Mouse (Mus musculus): Measurements from ENCODE around the gene Aldh3b2. TPM values are rescaled to one million over a fixed set of nuclear protein-coding genes. Genes with fewer than 3 reads are reported as not detected.

Aldh3b2 gene
- polyA plus RNA-seq, 2 experiments, result 14.5 to 28.1 TPM

GRCm38 (mm10) chr19:3986334-3986733, 14.2 kb downstream of the Aldh3b2 start, which contains the start of gene Acy3:
TSS of gene Acy3 (plus strand) at chr19:3986570.
- peak within 1 kb of the TSS; percentile 11; the same call in 1 of the 2 replicates for H3K4me2 ChIP-seq (replicated peaks; ENCODE audit: low read depth, low read length, severe bottlenecking)
- H3K9me3 ChIP-seq (ENCODE audit: control insufficient read depth, low read length), result peaks cover 4% of the 10 kb centered on the region; the same call in 1 of the 2 replicates
- H3K27ac ChIP-seq (replicated peaks; ENCODE audit: low read depth, low read length), result no peak within 1 kb of the TSS; the same call in 1 of the 2 replicates
- TF ChIP-seq POLR2A (IDR thresholded peaks at IDR 0.05; ENCODE audit: borderline replicate concordance, extremely low read depth, insufficient read depth, insufficient read length), result peak; percentile 49; the same call in 1 of the 2 replicates
- no peaks in the 10 kb centered on the region for H3K27me3 ChIP-seq (ENCODE audit: control insufficient read depth, insufficient read depth, low read length)
- ATAC-seq (ENCODE audit: low FRiP score, low read depth) (peak; percentile 76; the same call in 1 of the 2 replicates), DNase-seq (ENCODE audit: low spot score) (peak; percentile 74)
- peak within 1 kb of the TSS; percentile 31; the same call in 1 of the 2 replicates for H3K9ac ChIP-seq (ENCODE audit: low read depth, low read length, severe bottlenecking)
- H3K4me3 ChIP-seq (replicated peaks; ENCODE audit: low read length), result no peak within 1 kb of the TSS
- H3K36me3 ChIP-seq (ENCODE audit: control insufficient read depth, insufficient read depth, low read length), result no peaks in the 10 kb centered on the region
- WGBS, result 5% methylated on average over 8 of the region's 8 CpGs
- H3K4me1 ChIP-seq (ENCODE audit: control insufficient read depth, insufficient read depth, low read length), result peaks cover 13% of the 10 kb centered on the region

- Histone ChIP-seq H3K4me1 (ENCODE audit: control insufficient read depth, insufficient read depth, low read length) (peaks cover 13% of the 10 kb centered on the region), H3K27me3 (ENCODE audit: control insufficient read depth, insufficient read depth, low read length) (no peaks in the 10 kb centered on the region), H3K9me3 (ENCODE audit: control insufficient read depth, low read length) (peaks cover 4% of the 10 kb centered on the region; the same call in 1 of the 2 replicates), H3K36me3 (ENCODE audit: control insufficient read depth, insufficient read depth, low read length) (no peaks in the 10 kb centered on the region), H3K27ac (replicated peaks; ENCODE audit: low read depth, low read length) (no peak overlapping the region), H3K4me2 (replicated peaks; ENCODE audit: low read depth, low read length, severe bottlenecking) (no peak overlapping the region), H3K9ac (ENCODE audit: low read depth, low read length, severe bottlenecking) (no peak overlapping the region), H3K4me3 (replicated peaks; ENCODE audit: low read length) (no peak overlapping the region)
- TF ChIP-seq POLR2A (IDR thresholded peaks at IDR 0.05; ENCODE audit: borderline replicate concordance, extremely low read depth, insufficient read depth, insufficient read length), result no peak
- ATAC-seq (ENCODE audit: low FRiP score, low read depth) (no peak), DNase-seq (ENCODE audit: low spot score) (no peak)
- WGBS, result 89% methylated on average over 14 of the region's 14 CpGs
Measured at GRCm38 (mm10) chr19:3988066-3988465, 15.9 kb downstream of the Aldh3b2 start.

DNA sequence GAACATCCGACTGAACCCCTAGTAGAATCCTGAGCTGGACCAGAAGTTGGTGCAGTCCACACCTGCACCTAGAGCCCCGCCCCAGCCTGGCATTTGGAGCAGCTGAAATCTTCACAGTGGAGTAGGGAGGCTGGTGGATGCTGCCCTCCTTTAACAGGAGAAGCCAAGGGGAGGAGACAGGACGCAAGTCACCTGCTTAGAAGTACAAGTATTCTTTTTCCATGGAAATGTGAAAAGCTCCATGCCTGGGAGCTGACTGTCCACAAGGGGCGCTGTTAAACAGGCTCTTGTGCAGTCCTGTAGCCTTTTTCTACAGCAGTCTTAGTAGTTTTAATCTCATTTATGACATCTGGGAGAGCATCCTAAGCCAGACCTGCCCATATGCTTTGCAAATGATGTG, 16.6 kb downstream of the Aldh3b2 start:
- DNase-seq (ENCODE audit: low spot score), result no peak
- H3K4me2 ChIP-seq (replicated peaks; ENCODE audit: low read depth, low read length, severe bottlenecking), result no peak overlapping the region
- no peak for ATAC-seq (ENCODE audit: low FRiP score, low read depth)
- H3K36me3 ChIP-seq (ENCODE audit: control insufficient read depth, insufficient read depth, low read length), result no peaks in the 10 kb centered on the region
- no peaks in the 10 kb centered on the region for H3K27me3 ChIP-seq (ENCODE audit: control insufficient read depth, insufficient read depth, low read length)
- H3K9me3 ChIP-seq (ENCODE audit: control insufficient read depth, low read length), result peaks cover 4% of the 10 kb centered on the region; the same call in 1 of the 2 replicates
- no peak overlapping the region for H3K9ac ChIP-seq (ENCODE audit: low read depth, low read length, severe bottlenecking)
- H3K4me1 ChIP-seq (ENCODE audit: control insufficient read depth, insufficient read depth, low read length), result peaks cover 13% of the 10 kb centered on the region
- WGBS, result 96% methylated on average over 4 of the region's 4 CpGs
- H3K27ac ChIP-seq (replicated peaks; ENCODE audit: low read depth, low read length), result no peak overlapping the region
- TF ChIP-seq POLR2A (IDR thresholded peaks at IDR 0.05; ENCODE audit: borderline replicate concordance, extremely low read depth, insufficient read depth, insufficient read length), result no peak
- H3K4me3 ChIP-seq (replicated peaks; ENCODE audit: low read length), result no peak overlapping the region

DNA sequence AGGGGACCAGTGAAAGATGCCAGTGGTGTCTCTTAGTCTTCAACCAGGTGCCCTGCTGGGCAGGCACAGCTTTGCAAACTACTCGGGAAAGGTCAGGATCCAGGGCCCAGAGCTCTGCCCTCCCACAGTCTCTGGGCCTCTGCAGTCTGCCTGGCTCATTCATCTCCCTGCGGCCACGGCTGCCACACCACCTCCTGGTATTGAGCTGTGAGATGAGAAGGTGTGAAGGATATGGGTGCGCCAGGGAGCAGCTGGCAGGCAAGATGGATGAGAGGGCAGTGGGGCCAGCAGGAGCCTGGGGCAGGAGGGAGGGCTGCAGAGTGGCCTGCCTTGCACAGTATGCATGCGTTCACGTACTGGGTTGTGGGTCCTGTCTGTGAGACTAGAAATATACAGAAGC, 18.7 kb downstream of the Aldh3b2 start:
- Histone ChIP-seq H3K9ac (ENCODE audit: low read depth, low read length, severe bottlenecking) (no peak overlapping the region), H3K4me1 (ENCODE audit: control insufficient read depth, insufficient read depth, low read length) (peaks cover 13% of the 10 kb centered on the region), H3K36me3 (ENCODE audit: control insufficient read depth, insufficient read depth, low read length) (no peaks in the 10 kb centered on the region), H3K27me3 (ENCODE audit: control insufficient read depth, insufficient read depth, low read length) (no peaks in the 10 kb centered on the region), H3K4me2 (replicated peaks; ENCODE audit: low read depth, low read length, severe bottlenecking) (no peak overlapping the region), H3K27ac (replicated peaks; ENCODE audit: low read depth, low read length) (no peak overlapping the region), H3K4me3 (replicated peaks; ENCODE audit: low read length) (no peak overlapping the region), H3K9me3 (ENCODE audit: control insufficient read depth, low read length) (peaks cover 4% of the 10 kb centered on the region; the same call in 1 of the 2 replicates)
- DNase-seq (ENCODE audit: low spot score) (no peak), ATAC-seq (ENCODE audit: low FRiP score, low read depth) (no peak)
- 20% methylated on average over 6 of the region's 6 CpGs for WGBS
- TF ChIP-seq POLR2A (IDR thresholded peaks at IDR 0.05; ENCODE audit: borderline replicate concordance, extremely low read depth, insufficient read depth, insufficient read length), result no peak

GRCm38 (mm10) chr19:3991562-3991961, 19.4 kb downstream of the Aldh3b2 start:
- H3K9ac ChIP-seq (ENCODE audit: low read depth, low read length, severe bottlenecking), result no peak overlapping the region
- H3K27me3 ChIP-seq (ENCODE audit: control insufficient read depth, insufficient read depth, low read length), result no peaks in the 10 kb centered on the region
- 94% methylated on average over 3 of the region's 3 CpGs for WGBS
- no peak for TF ChIP-seq POLR2A (IDR thresholded peaks at IDR 0.05; ENCODE audit: borderline replicate concordance, extremely low read depth, insufficient read depth, insufficient read length)
- no peak overlapping the region for H3K4me3 ChIP-seq (replicated peaks; ENCODE audit: low read length)
- ATAC-seq (ENCODE audit: low FRiP score, low read depth), result no peak
- H3K36me3 ChIP-seq (ENCODE audit: control insufficient read depth, insufficient read depth, low read length), result no peaks in the 10 kb centered on the region
- peaks cover 4% of the 10 kb centered on the region; the same call in 1 of the 2 replicates for H3K9me3 ChIP-seq (ENCODE audit: control insufficient read depth, low read length)
- H3K4me1 ChIP-seq (ENCODE audit: control insufficient read depth, insufficient read depth, low read length), result peaks cover 5% of the 10 kb centered on the region
- H3K27ac ChIP-seq (replicated peaks; ENCODE audit: low read depth, low read length), result no peak overlapping the region
- DNase-seq (ENCODE audit: low spot score), result no peak
- no peak overlapping the region for H3K4me2 ChIP-seq (replicated peaks; ENCODE audit: low read depth, low read length, severe bottlenecking)

All from limb, embryonic 14.5 days (tissue).